In genomic region chr11:74831606-74832451, GRCm38 (mm10) we compare ENCODE assay signal across 8 mouse cellular contexts. TPM values are rescaled to one million over a fixed set of nuclear protein-coding genes. Genes with fewer than 3 reads are reported as not detected.
DNase-seq lines count a peak whose midpoint lies in the region; ATAC-seq and TF ChIP-seq lines count a peak whose summit lies in the region.

No protein-coding gene starts in this region.

- peak overlapping the region; percentile 90 for H3K4me3 ChIP-seq in heart, embryonic 11.5 days (ENCODE audit: low read depth, low read length)
- H3K4me3 ChIP-seq in kidney, embryonic 16.5 days (ENCODE audit: low read length), result peak overlapping the region; percentile 90
- peak overlapping the region; percentile 79 for H3K4me3 ChIP-seq in liver, adult 2 months (ENCODE audit: insufficient read depth, low read depth, low read length)
- peak overlapping the region; percentile 82 for H3K4me3 ChIP-seq in myocyte

- WGBS in heart, embryonic 11.5 days (ENCODE audit: insufficient replicate concordance), result under 1% methylated on average over 61 of the region's 61 CpGs
- under 1% methylated on average over 61 of the region's 61 CpGs for WGBS in kidney, embryonic 16.5 days
- WGBS in liver, adult 2 months, result under 1% methylated on average over 61 of the region's 61 CpGs

- H3K36me3 ChIP-seq in heart, embryonic 11.5 days (ENCODE audit: control insufficient read depth, insufficient read depth, low read length), result no peaks in the 10 kb centered on the region
- H3K36me3 ChIP-seq in kidney, embryonic 16.5 days (ENCODE audit: insufficient read depth, low read length), result no peaks in the 10 kb centered on the region
- no peaks in the 10 kb centered on the region for H3K36me3 ChIP-seq in liver, adult 2 months (ENCODE audit: control insufficient read depth, insufficient read depth, low read length)
- H3K36me3 ChIP-seq in myocyte (ENCODE audit: control insufficient read depth, insufficient read depth), result no peaks in the 10 kb centered on the region
- no peaks in the 10 kb centered on the region for H3K36me3 ChIP-seq in splenic B cell, adult 2 months (ENCODE audit: control insufficient read depth, insufficient read depth, low read length, poor library complexity, severe bottlenecking)

- H3K9ac ChIP-seq in heart, embryonic 11.5 days (ENCODE audit: low read depth, low read length), result peak overlapping the region; percentile 85
- H3K9ac ChIP-seq in kidney, embryonic 16.5 days (replicated peaks; ENCODE audit: low read length), result peak overlapping the region; percentile 89
- H3K9ac ChIP-seq in liver, adult 2 months (ENCODE audit: low read depth, low read length), result peak overlapping the region; percentile 94

- peak; percentile 72 for ATAC-seq in erythroblast, adult 5-6 weeks (replicated peaks; ENCODE audit: low FRiP score, poor library complexity, severe bottlenecking)
- peak; percentile 84 for ATAC-seq in heart, embryonic 11.5 days (replicated peaks; ENCODE audit: insufficient number of reproducible peaks, low FRiP score, low TSS enrichment)
- ATAC-seq in kidney, embryonic 16.5 days (ENCODE audit: low FRiP score, low TSS enrichment), result peak; percentile 82

- H3K79me2 ChIP-seq in liver, adult 2 months (ENCODE audit: control insufficient read depth, insufficient read depth, low read length), result peaks cover 35% of the 10 kb centered on the region
- H3K79me2 ChIP-seq in myocyte (ENCODE audit: control insufficient read depth, insufficient read depth), result peaks cover 36% of the 10 kb centered on the region

- peak overlapping the region; percentile 23 for H3ac ChIP-seq in myocyte (ENCODE audit: control insufficient read depth, insufficient read length)

- H3K4me1 ChIP-seq in heart, embryonic 11.5 days (ENCODE audit: control insufficient read depth, insufficient read depth, low read length), result peaks cover 42% of the 10 kb centered on the region
- H3K4me1 ChIP-seq in kidney, embryonic 16.5 days (ENCODE audit: insufficient read depth, low read length), result peaks cover 37% of the 10 kb centered on the region
- peaks cover 35% of the 10 kb centered on the region for H3K4me1 ChIP-seq in liver, adult 2 months (ENCODE audit: control insufficient read depth, insufficient read depth, low read length)

- H3K27ac ChIP-seq in heart, embryonic 11.5 days (ENCODE audit: low read depth, low read length), result peak overlapping the region; percentile 97
- H3K27ac ChIP-seq in kidney, embryonic 16.5 days (ENCODE audit: low read length), result peak overlapping the region; percentile 97
- H3K27ac ChIP-seq in liver, adult 2 months (replicated peaks; ENCODE audit: insufficient read depth, low read depth, low read length), result peak overlapping the region; percentile 85

- peak; percentile 100 for DNase-seq in B cell, adult 2 months
- peak; percentile 98 for DNase-seq in brain, adult 2 months (ENCODE audit: low read depth, low spot score)
- peak; percentile 95 for DNase-seq in liver, adult 2 months (ENCODE audit: extremely low read depth, low read depth, low spot score)
- peak; percentile 99 for DNase-seq in splenic B cell, adult 2 months (ENCODE audit: low read depth, low spot score)

- H3K27me3 ChIP-seq in heart, embryonic 11.5 days (ENCODE audit: control insufficient read depth, insufficient read depth, low read length), result no peaks in the 10 kb centered on the region
- H3K27me3 ChIP-seq in kidney, embryonic 16.5 days (ENCODE audit: insufficient read depth, low read length), result no peaks in the 10 kb centered on the region
- no peaks in the 10 kb centered on the region for H3K27me3 ChIP-seq in liver, adult 2 months (ENCODE audit: control insufficient read depth, insufficient read depth, low read length)
- no peaks in the 10 kb centered on the region for H3K27me3 ChIP-seq in myocyte (ENCODE audit: control insufficient read depth, insufficient read depth, insufficient read length)
- H3K27me3 ChIP-seq in splenic B cell, adult 2 months (ENCODE audit: control insufficient read depth, insufficient read depth, low read length, poor library complexity, severe bottlenecking), result no peaks in the 10 kb centered on the region

- H3K4me2 ChIP-seq in heart, embryonic 11.5 days, result peak overlapping the region; percentile 94
- peak overlapping the region; percentile 85 for H3K4me2 ChIP-seq in kidney, embryonic 16.5 days (replicated peaks; ENCODE audit: low read depth, low read length)
- peak overlapping the region; percentile 83 for H3K4me2 ChIP-seq in myocyte (ENCODE audit: low read depth)

- TF ChIP-seq CTCF in liver, adult 2 months (IDR thresholded peaks at IDR 0.05; ENCODE audit: low read depth, low read length), result no peak

- TF ChIP-seq POLR2A in liver, adult 2 months (IDR thresholded peaks at IDR 0.05; ENCODE audit: extremely low read depth, insufficient read depth, low read length), result peak; percentile 92
- TF ChIP-seq POLR2A in myocyte (IDR thresholded peaks at IDR 0.05; ENCODE audit: insufficient read length, low read depth), result peak; percentile 97

- no peaks in the 10 kb centered on the region for H3K9me3 ChIP-seq in heart, embryonic 11.5 days (replicated peaks; ENCODE audit: control insufficient read depth, low read length)
- no peaks in the 10 kb centered on the region for H3K9me3 ChIP-seq in kidney, embryonic 16.5 days (ENCODE audit: low read length)

TF ChIP-seq in myocyte, 11 proteins besides CTCF, POLR2A, EP300 and RAD21:
- no peak for TF ChIP-seq E2F4 (IDR thresholded peaks at IDR 0.05; ENCODE audit: insufficient read depth)
- peak; percentile 44 for TF ChIP-seq SRF (IDR thresholded peaks at IDR 0.05; ENCODE audit: control insufficient read depth, insufficient read length, low read depth)
- TF ChIP-seq MYOD1 (IDR thresholded peaks at IDR 0.05; ENCODE audit: control insufficient read depth in 1 of 3, insufficient read length in 2 of 3, low read depth in 2 of 3), result peak in 1 of 3 experiments; percentile 38
- no peak for TF ChIP-seq TCF3 (IDR thresholded peaks at IDR 0.05; ENCODE audit: insufficient read length, low read depth)
- no peak for TF ChIP-seq REST (IDR thresholded peaks at IDR 0.05; ENCODE audit: insufficient read depth, insufficient read length)
- TF ChIP-seq USF1 (IDR thresholded peaks at IDR 0.05; ENCODE audit: low read depth), result peak; percentile 72
- peak in 1 of 3 experiments; percentile 17 for TF ChIP-seq MYOG (IDR thresholded peaks at IDR 0.05; ENCODE audit: control insufficient read depth in 1 of 3, insufficient read depth in 1 of 3, insufficient read length in 2 of 3, low read depth in 2 of 3)
- TF ChIP-seq TCF12 (IDR thresholded peaks at IDR 0.05; ENCODE audit: insufficient read depth, poor library complexity, severe bottlenecking), result no peak
- peak; percentile 98 for TF ChIP-seq POLR2AphosphoS2 (IDR thresholded peaks at IDR 0.05; ENCODE audit: insufficient read length, low read depth)
- no peak for TF ChIP-seq CEBPB (IDR thresholded peaks at IDR 0.05; ENCODE audit: insufficient read depth, poor library complexity, severe bottlenecking)
- peak; percentile 77 for TF ChIP-seq MAX (IDR thresholded peaks at IDR 0.05; ENCODE audit: low read depth)

RNA-seq across cellular contexts. Expression of gene Mnt, which starts 1.1 kb away (rescaled TPM):
- 1.3 and 2.1 TPM in 2 replicates for total RNA-seq in erythroblast, adult 5-6 weeks (2015; ENCODE audit: low replicate concordance)
- total RNA-seq in erythroblast, adult 5-6 weeks (2017; ENCODE audit: low replicate concordance), result 0.68 and 2.1 TPM in 2 replicates
- polyA plus RNA-seq in heart, embryonic 11.5 days (2014; fragmentation: Nextera tagmentation; extraction: Ambion mirVana), result 2.7 and 3.5 TPM in 2 replicates
- 4.7 and 4.8 TPM in 2 replicates for polyA plus RNA-seq in kidney, embryonic 16.5 days (2015; fragmentation: Nextera tagmentation; extraction: Ambion mirVana)
- total RNA-seq in liver, adult 2 months (2014; rRNA removed), result 1.0 and 1.1 TPM in 2 replicates
- 4.1 and 4.7 TPM in 2 replicates for polyA plus RNA-seq in liver, adult 2 months (2012; rRNA removed)
- 12.7 TPM for polyA plus RNA-seq in myocyte (2012; fragmentation: generic; extraction: Trizol)

Comparison
In these comparisons a context has a peak if more than half of its experiments do, and no peak if none do; other contexts are left out.
1. Peak in every context shown above with its lines: DNase-seq, ATAC-seq, H3K4me3 ChIP-seq and H3K27ac ChIP-seq.